Mouse (Mus musculus): Measurements from ENCODE around the gene Prtn3.

Prtn3 gene

GRCm38 (mm10) chr10:79874290-79874862 is at the start of gene Prtn3, which contains the start of gene Plppr3:
TSS of gene Prtn3 (plus strand) at chr10:79874476.
TSS of gene Plppr3 (minus strand) at chr10:79874634.
- in situ Hi-C loops (cut with MboI, MseI), result no loop called here

- in situ Hi-C loops (cut with MboI, MseI), result no loop called here
Observed at GRCm38 (mm10) chr10:79831583-79831982, 42.7 kb upstream of the Prtn3 start.

GRCm38 (mm10) chr10:79832026-79832785 is 42.1 kb upstream of the Prtn3 start:
- in situ Hi-C loops (cut with MboI, MseI), result no loop called here

GRCm38 (mm10) chr10:79832786-79833181 is 41.5 kb upstream of the Prtn3 start:
- in situ Hi-C loops (cut with MboI, MseI), result no loop called here

GRCm38 (mm10) chr10:79834769-79835398 is 39.4 kb upstream of the Prtn3 start:
- in situ Hi-C loops (cut with MboI, MseI), result no loop called here

- in situ Hi-C loops (cut with MboI, MseI), result no loop called here
Observed at GRCm38 (mm10) chr10:79836918-79837317, 37.4 kb upstream of the Prtn3 start.

GRCm38 (mm10) chr10:79838151-79838550 is 36.1 kb upstream of the Prtn3 start:
- in situ Hi-C loops (cut with MboI, MseI), result no loop called here

GRCm38 (mm10) chr10:79840091-79840490 is 34.2 kb upstream of the Prtn3 start:
- in situ Hi-C loops (cut with MboI, MseI), result no loop called here

GRCm38 (mm10) chr10:79840644-79841551 is 33.4 kb upstream of the Prtn3 start:
- in situ Hi-C loops (cut with MboI, MseI), result no loop called here

GRCm38 (mm10) chr10:79842322-79842721 is 32.0 kb upstream of the Prtn3 start:
- in situ Hi-C loops (cut with MboI, MseI), result no loop called here

GRCm38 (mm10) chr10:79843476-79843875 is 30.8 kb upstream of the Prtn3 start:
- in situ Hi-C loops (cut with MboI, MseI), result no loop called here

GRCm38 (mm10) chr10:79846553-79846952 is 27.7 kb upstream of the Prtn3 start:
- in situ Hi-C loops (cut with MboI, MseI), result no loop called here

GRCm38 (mm10) chr10:79849941-79850628 is 24.2 kb upstream of the Prtn3 start:
- in situ Hi-C loops (cut with MboI, MseI), result no loop called here

GRCm38 (mm10) chr10:79851653-79852052 is 22.6 kb upstream of the Prtn3 start:
- in situ Hi-C loops (cut with MboI, MseI), result no loop called here

- in situ Hi-C loops (cut with MboI, MseI), result no loop called here
Observed at GRCm38 (mm10) chr10:79852107-79852789, 22.0 kb upstream of the Prtn3 start.

- in situ Hi-C loops (cut with MboI, MseI), result no loop called here
Observed at GRCm38 (mm10) chr10:79852827-79853226, 21.4 kb upstream of the Prtn3 start.

- in situ Hi-C loops (cut with MboI, MseI), result no loop called here
Observed at GRCm38 (mm10) chr10:79853392-79853791, 20.9 kb upstream of the Prtn3 start.

GRCm38 (mm10) chr10:79853860-79854795 is 20.1 kb upstream of the Prtn3 start, which contains the start of gene Ptbp1:
TSS of gene Ptbp1 (plus strand) at chr10:79854427.
- in situ Hi-C loops (cut with MboI, MseI), result no loop called here

- in situ Hi-C loops (cut with MboI, MseI), result no loop called here
Observed at GRCm38 (mm10) chr10:79854801-79855541, 19.3 kb upstream of the Prtn3 start.

All from T-helper 2 cell (primary cell).